Mouse (Mus musculus) spleen, adult 2 months (tissue): Measurements from ENCODE around the gene Chchd1.

Experiments
- CTCF ChIP-seq: fragments of 200-500 bp; IDR thresholded peaks from 2 replicates; pipeline ENCODE4 v1.5.1; 2011; ENCODE audit warnings: mild to moderate bottlenecking, inconsistent platforms; ENCODE audit not compliant: insufficient read depth, insufficient read length, insufficient replicate concordance; ENCODE audit errors: extremely low read depth
- POLR2A ChIP-seq: fragments of 200-500 bp; IDR thresholded peaks from 2 replicates; pipeline ENCODE4 v1.6.1; 2011; ENCODE audit warnings: low read depth, low read length, inconsistent platforms

GRCm38 (mm10) chr14:20718443-20718842 lies 15.6 kb downstream of the Chchd1 start:
- no peak for TF ChIP-seq CTCF
- no peak for TF ChIP-seq POLR2A
